Mouse (Mus musculus) CH12.LX (cell line): ENCODE data around the gene Tnfaip8l2.

Experiments used
- CTCF ChIP-seq, 2 experiments: IDR thresholded peaks in 1 of 2; conservative IDR thresholded peaks in 1 of 2; 2 replicates each; pipeline ENCODE4 v1.5.1; 2011 to 2012; ENCODE audit warnings: low read depth in 2 of 2, low read length in 2 of 2, improper control_type of control experiment in 1 of 2, inconsistent platforms in 1 of 2, mild to moderate bottlenecking in 1 of 2, moderate library complexity in 1 of 2
- MAFK ChIP-seq: IDR thresholded peaks from 2 replicates; pipeline ENCODE4 v1.6.1; 2011; ENCODE audit warnings: low read length, improper control_type of control experiment; ENCODE audit not compliant: insufficient replicate concordance
- MYC ChIP-seq: IDR thresholded peaks from 2 replicates; pipeline ENCODE4 v1.6.1; 2011; ENCODE audit warnings: low read depth, mild to moderate bottlenecking, improper control_type of control experiment, low read length
- RAD21 ChIP-seq: IDR thresholded peaks from 2 replicates; pipeline ENCODE4 v1.6.1; 2011; ENCODE audit warnings: low read depth, mild to moderate bottlenecking, low read length, improper control_type of control experiment, moderate library complexity

- TF ChIP-seq RAD21 (no peak), CTCF (conservative IDR thresholded peaks at IDR 0.05 in 1 of 2, IDR thresholded peaks at IDR 0.05 in 1 of 2; ENCODE audit: low read depth in 2 of 2, low read length in 2 of 2) (no peak), MAFK (no peak), MYC (no peak)
These were observed 9.0 kb downstream of the Tnfaip8l2 start for GRCm38 (mm10) chr3:95133176-95133575.
